Mouse (Mus musculus): ENCODE results near the gene Cdc20.

DNA sequence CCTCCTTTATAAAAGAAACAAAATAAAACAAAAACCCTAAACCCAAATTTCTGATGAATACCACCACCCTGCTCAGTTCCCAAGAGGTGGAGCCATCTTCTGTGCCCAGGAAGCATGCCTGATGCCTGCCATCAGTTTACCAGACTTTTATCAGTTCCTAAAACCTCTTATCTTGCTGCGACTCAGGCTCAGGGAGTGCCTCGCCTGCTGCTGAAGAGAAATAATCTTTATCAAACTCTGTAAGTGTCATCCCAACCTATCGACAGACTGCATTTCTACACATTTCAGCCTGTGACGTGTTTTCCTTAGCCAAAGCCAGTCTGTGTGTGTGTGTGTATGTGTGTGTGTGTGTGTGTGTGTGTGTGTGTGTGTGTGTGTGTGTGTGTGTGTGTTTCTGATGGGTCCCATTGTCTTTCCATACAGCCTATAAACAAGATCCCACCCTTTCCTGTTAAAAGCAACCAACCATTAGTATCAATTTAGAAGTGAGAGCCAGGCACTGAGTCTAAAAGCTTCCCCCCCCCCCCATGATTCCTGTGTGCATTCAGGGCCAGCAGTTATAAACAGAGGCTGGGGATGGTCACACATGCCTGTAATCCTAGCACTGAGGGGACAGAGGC is 12.5 kb downstream of the Cdc20 start:
- no peak for TF ChIP-seq POLR2A (IDR thresholded peaks at IDR 0.05; ENCODE audit: borderline replicate concordance, insufficient read depth, low read length)
- TF ChIP-seq CTCF (IDR thresholded peaks at IDR 0.05; ENCODE audit: borderline replicate concordance, insufficient read depth, low read depth, low read length), result no peak
